Mouse (Mus musculus): ENCODE data around the gene Tmppe. TPM values are rescaled to one million over a fixed set of nuclear protein-coding genes. Genes with fewer than 3 reads are reported as not detected.
"Not testable (repeated sequence)": the region's sequence is repeated elsewhere in the genome, so short reads cannot be mapped to it uniquely, and the experiment has no call there.

The Tmppe gene
- 7.7 and 9.7 TPM in 2 replicates for polyA plus RNA-seq (2015; fragmentation: Nextera tagmentation; extraction: Ambion mirVana)

DNA sequence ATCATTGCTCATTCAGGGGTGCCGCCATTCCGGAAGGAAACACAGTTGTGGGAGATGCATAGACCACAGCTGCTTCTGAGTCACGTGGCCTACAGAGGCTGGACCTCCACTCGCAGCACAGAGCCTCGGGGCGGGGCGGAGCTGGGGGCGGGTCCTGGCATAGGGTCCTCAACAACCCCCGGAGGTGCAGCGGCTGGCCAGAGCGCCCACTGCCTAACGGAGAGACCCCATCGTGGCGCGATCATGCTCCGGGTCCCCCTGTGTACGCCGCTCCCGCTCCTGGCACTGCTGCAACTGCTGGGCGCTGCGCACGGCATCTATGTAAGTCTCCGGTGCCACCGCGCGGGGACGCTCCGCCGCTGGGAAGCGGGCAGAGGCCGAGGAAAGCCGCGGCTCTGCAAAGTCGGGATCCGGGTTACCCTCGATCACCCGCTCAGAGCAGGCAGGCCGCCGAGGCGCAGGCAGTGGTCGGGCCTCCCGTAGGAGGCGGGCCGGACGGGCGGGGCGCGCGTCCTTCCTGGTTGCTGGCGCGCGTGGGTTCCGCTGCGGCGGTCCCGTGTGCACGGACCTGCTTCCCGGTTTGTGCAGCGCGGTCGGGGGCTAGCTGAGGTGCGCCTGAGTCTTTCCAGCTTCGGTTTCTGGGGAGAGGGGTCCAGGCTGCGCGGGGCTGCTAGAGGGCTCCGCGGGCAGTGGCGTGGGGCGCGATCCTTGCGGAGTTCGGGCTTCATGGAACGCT is at the start of gene Tmppe, which contains the start of gene Glb1:
Tmppe (plus strand) TSS at position 157 of the 736 bp plus-strand sequence.
Glb1 (plus strand) TSS at position 128 of the 736 bp plus-strand sequence.
- Histone ChIP-seq H3K27ac (peak within 1 kb of the TSS; percentile 91), H3K4me3 (peak within 1 kb of the TSS; percentile 84), H3K9ac (peak within 1 kb of the TSS; percentile 87), H3K36me3 (peaks cover 23% of the 10 kb centered on the region), H3K27me3 (no peaks in the 10 kb centered on the region), H3K4me2 (peak within 1 kb of the TSS; percentile 81), H3K9me3 (peaks cover 11% of the 10 kb centered on the region; the same call in 1 of the 2 replicates), H3K4me1 (replicated peaks) (peaks cover 12% of the 10 kb centered on the region)
- peak; percentile 98 for ATAC-seq (ENCODE audit: low FRiP score)
- WGBS = 0% methylated on average over 73 of the region's 73 CpGs

DNA sequence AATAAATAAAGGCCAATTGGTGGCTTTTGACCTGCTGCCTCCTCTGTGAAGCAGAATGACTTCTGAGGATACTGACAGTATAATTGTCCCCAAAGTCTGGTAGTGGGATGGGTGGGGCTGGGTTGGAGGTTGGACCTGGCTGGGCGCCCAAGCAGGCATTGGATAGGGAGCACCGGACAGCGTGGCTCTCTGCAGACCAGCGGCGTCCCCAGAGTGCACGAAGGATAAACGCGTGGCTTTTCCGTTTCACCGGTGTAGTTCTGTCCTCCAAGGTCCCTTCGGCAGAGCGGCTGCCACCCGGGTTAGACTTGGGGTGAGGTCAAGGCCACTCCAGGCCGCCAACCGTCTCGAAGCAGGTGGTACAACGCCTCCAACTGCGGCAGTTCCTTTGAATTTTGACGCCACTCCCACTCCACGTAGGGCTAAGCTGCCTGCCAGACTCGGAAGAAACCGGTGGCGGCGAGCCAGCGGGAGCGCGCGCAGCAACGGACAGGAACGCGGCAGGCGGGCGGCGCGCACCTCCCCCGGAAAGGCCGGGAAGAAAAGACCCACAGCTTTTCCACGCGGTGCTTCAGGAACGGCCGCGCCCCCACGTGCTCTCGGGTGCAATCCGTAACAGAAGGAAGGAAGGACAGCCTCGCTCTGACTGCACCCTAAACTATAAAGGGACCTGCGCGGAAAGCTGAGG is 33.0 kb upstream of the Tmppe start:
- WGBS = under 1% methylated on average over 47 of the region's 48 CpGs
- Histone ChIP-seq H3K4me3 (peak overlapping the region; percentile 55), H3K27ac (no peak overlapping the region), H3K9me3 (no peaks in the 10 kb centered on the region), H3K36me3 (no peaks in the 10 kb centered on the region), H3K4me2 (peak overlapping the region; percentile 92), H3K9ac (peak overlapping the region; percentile 77), H3K4me1 (replicated peaks) (peaks cover 11% of the 10 kb centered on the region), H3K27me3 (peaks cover 15% of the 10 kb centered on the region; the same call in 1 of the 2 replicates)
- peak; percentile 87 for ATAC-seq (ENCODE audit: low FRiP score)

DNA sequence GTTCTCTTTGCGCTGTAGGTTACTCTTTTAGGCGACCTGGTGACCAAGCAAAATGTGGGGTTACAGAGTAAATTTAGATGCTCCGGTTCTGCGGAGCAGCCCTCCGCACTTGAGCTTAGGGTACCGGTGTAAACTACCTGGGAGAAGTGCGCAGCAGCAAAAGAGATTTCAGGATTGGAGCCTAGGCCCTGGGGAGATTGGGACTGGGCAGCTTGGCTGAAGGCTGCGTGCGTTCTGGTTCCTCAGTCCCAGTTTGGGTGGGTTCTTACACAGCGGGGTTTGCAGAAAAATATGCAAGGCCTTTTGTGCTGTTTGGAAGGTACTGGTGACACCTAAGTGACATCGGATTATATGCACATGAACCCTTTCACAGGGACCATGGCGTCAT is 32.4 kb upstream of the Tmppe start:
- Histone ChIP-seq H3K9me3 (no peaks in the 10 kb centered on the region), H3K4me2 (peak overlapping the region; percentile 92), H3K27ac (no peak overlapping the region), H3K36me3 (no peaks in the 10 kb centered on the region), H3K4me3 (peak overlapping the region; percentile 55), H3K27me3 (peaks cover 15% of the 10 kb centered on the region; the same call in 1 of the 2 replicates), H3K4me1 (replicated peaks) (peaks cover 11% of the 10 kb centered on the region), H3K9ac (peak overlapping the region; percentile 77)
- 14% methylated on average over 12 of the region's 12 CpGs for WGBS
- ATAC-seq (ENCODE audit: low FRiP score) = no peak

DNA sequence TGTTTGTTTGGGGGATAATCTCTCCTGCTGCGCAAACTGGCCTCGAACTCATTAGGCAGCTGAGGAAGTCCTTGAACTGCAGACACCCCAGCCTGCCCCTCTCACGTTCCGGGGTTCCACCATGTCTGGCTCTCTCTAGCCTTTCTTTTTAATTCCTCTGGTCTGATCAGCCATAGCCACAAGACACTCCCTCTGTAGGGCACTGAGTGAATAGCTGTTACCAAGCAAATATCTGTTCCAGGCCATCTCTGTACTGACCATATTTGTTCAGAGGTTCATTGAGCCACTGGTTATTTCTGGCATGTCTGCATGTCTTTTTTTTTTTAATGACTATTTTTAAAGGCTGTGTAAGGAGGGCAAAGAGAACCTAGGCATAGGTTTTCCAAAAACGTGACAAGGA is 31.5 kb upstream of the Tmppe start:
- not testable (repeated sequence) for H3K9ac ChIP-seq; H3K4me2 ChIP-seq; H3K27ac ChIP-seq; H3K9me3 ChIP-seq; ATAC-seq (ENCODE audit: low FRiP score); H3K4me3 ChIP-seq; H3K36me3 ChIP-seq
- Histone ChIP-seq H3K4me1 (replicated peaks) (peaks cover 11% of the 10 kb centered on the region), H3K27me3 (peaks cover 15% of the 10 kb centered on the region; the same call in 1 of the 2 replicates)
- 57% methylated on average over 5 of the region's 5 CpGs for WGBS

- not testable (repeated sequence) for ATAC-seq (ENCODE audit: low FRiP score); H3K4me3 ChIP-seq; H3K36me3 ChIP-seq; H3K4me2 ChIP-seq; H3K9me3 ChIP-seq; H3K27me3 ChIP-seq; H3K9ac ChIP-seq; H3K27ac ChIP-seq
- peaks cover 11% of the 10 kb centered on the region for H3K4me1 ChIP-seq (replicated peaks)
- WGBS = 30% methylated on average over 5 of the region's 5 CpGs
Measured at GRCm38 (mm10) chr9:114371717-114372116, 29.2 kb upstream of the Tmppe start.

GRCm38 (mm10) chr9:114375276-114375962 is 25.5 kb upstream of the Tmppe start:
- 93% methylated on average over 10 of the region's 10 CpGs for WGBS
- Histone ChIP-seq H3K9me3 (no peaks in the 10 kb centered on the region), H3K9ac (no peak overlapping the region), H3K4me3 (no peak overlapping the region), H3K27ac (no peak overlapping the region), H3K4me2 (no peak overlapping the region), H3K4me1 (replicated peaks) (no peaks in the 10 kb centered on the region), H3K36me3 (no peaks in the 10 kb centered on the region; the same call in 1 of the 2 replicates), H3K27me3 (no peaks in the 10 kb centered on the region)
- no peak for ATAC-seq (ENCODE audit: low FRiP score)

GRCm38 (mm10) chr9:114377168-114377567 is 23.7 kb upstream of the Tmppe start:
- 91% methylated on average over 10 of the region's 10 CpGs for WGBS
- H3K9ac ChIP-seq = no peak overlapping the region

DNA sequence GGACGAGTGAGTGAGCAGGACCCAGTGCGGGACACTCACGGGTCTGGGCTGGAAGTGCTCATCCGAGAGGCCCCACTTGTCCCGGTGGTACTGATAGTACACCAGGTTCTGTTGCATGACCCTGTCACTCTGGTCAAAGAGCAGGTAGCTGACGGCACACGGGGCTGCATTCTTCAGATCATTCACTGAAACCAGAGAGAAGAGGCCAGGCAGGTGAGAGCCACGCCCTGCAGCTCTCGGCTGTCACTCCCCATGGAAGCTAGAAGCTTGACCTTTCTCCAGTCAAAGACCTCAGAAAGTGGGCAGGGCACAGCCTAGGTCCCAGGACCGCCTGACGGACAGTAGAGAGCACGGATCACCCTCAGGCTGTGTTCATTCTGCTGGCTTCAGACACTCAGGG is 21.0 kb upstream of the Tmppe start:
- Histone ChIP-seq H3K4me2 (no peak overlapping the region), H3K27ac (no peak overlapping the region), H3K4me3 (no peak overlapping the region), H3K9me3 (no peaks in the 10 kb centered on the region), H3K27me3 (no peaks in the 10 kb centered on the region), H3K36me3 (no peaks in the 10 kb centered on the region; the same call in 1 of the 2 replicates), H3K4me1 (replicated peaks) (no peaks in the 10 kb centered on the region), H3K9ac (no peak overlapping the region)
- 85% methylated on average over 12 of the region's 12 CpGs for WGBS
- ATAC-seq (ENCODE audit: low FRiP score) = no peak

More at GRCm38 (mm10) chr9:114377168-114377567, 23.7 kb upstream of the Tmppe start:
- Histone ChIP-seq H3K4me2 (no peak overlapping the region), H3K27ac (no peak overlapping the region), H3K4me1 (replicated peaks) (no peaks in the 10 kb centered on the region), H3K9me3 (no peaks in the 10 kb centered on the region), H3K4me3 (no peak overlapping the region), H3K36me3 (no peaks in the 10 kb centered on the region; the same call in 1 of the 2 replicates), H3K27me3 (no peaks in the 10 kb centered on the region)
- ATAC-seq (ENCODE audit: low FRiP score) = no peak

DNA sequence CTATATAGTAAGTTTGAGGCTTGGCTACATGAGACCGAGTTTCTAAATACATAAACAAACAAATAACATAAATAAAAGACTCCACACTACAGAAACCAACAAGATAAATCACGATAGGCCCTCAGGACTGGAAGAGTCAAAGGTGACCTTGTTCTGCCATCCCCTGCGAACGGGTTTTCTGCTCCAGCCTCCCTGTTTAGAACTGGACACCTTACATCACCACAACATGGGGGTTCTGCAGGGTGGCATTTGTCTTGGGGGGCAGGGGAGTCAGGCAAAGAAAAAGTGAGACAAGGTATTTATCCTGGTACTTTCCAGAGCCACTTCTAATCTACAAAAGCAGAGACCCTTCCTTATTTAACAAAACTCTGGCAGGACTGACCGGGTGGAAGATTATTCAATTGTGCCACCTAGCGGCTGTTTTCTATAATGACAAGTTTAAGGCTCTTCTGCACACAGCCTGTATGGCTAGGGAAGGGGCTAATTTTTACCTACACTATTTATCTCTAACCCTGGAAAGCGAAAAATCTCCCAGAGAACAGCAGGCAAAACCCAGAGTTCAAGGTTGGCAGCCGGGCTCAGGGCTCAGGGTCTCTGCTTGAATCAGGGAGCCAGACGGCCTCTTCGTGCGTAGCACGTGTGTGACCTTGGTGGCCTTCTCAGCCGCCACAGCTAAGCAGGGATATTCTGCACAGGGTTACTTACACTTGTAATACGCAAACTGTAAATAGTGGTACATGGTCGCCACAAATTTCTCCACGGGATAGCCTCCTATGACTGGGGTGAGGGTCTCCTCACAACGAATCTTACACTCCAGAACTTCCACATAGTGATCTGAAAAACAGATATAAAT is 19.8 kb upstream of the Tmppe start:
- H3K4me2 ChIP-seq = no peak overlapping the region
- H3K36me3 ChIP-seq = no peaks in the 10 kb centered on the region; the same call in 1 of the 2 replicates
- 69% methylated on average over 17 of the region's 17 CpGs for WGBS
- H3K27me3 ChIP-seq = no peaks in the 10 kb centered on the region
- H3K4me3 ChIP-seq = no peak overlapping the region
- no peak overlapping the region for H3K9ac ChIP-seq
- no peaks in the 10 kb centered on the region for H3K9me3 ChIP-seq
- H3K27ac ChIP-seq = no peak overlapping the region
- H3K4me1 ChIP-seq (replicated peaks) = no peaks in the 10 kb centered on the region
- ATAC-seq (ENCODE audit: low FRiP score) = peak; percentile 61; the same call in 1 of the 2 replicates

- Histone ChIP-seq H3K9ac (no peak overlapping the region), H3K36me3 (no peaks in the 10 kb centered on the region; the same call in 1 of the 2 replicates), H3K4me3 (no peak overlapping the region), H3K4me2 (no peak overlapping the region), H3K4me1 (replicated peaks) (no peaks in the 10 kb centered on the region), H3K27ac (no peak overlapping the region), H3K9me3 (no peaks in the 10 kb centered on the region), H3K27me3 (no peaks in the 10 kb centered on the region)
- 87% methylated on average over 17 of the region's 17 CpGs for WGBS
- no peak for ATAC-seq (ENCODE audit: low FRiP score)
Measured at GRCm38 (mm10) chr9:114382936-114383710, 17.8 kb upstream of the Tmppe start.

- ATAC-seq (ENCODE audit: low FRiP score) = no peak
- 90% methylated on average over 24 of the region's 24 CpGs for WGBS
- H3K9me3 ChIP-seq = no peaks in the 10 kb centered on the region
Measured at GRCm38 (mm10) chr9:114384691-114385090, 16.2 kb upstream of the Tmppe start.

More at GRCm38 (mm10) chr9:114384691-114385090, 16.2 kb upstream of the Tmppe start:
- H3K27me3 ChIP-seq = no peaks in the 10 kb centered on the region
- no peaks in the 10 kb centered on the region; the same call in 1 of the 2 replicates for H3K36me3 ChIP-seq
- no peak overlapping the region for H3K9ac ChIP-seq
- no peaks in the 10 kb centered on the region for H3K4me1 ChIP-seq (replicated peaks)
- no peak overlapping the region for H3K4me2 ChIP-seq
- no peak overlapping the region for H3K27ac ChIP-seq
- H3K4me3 ChIP-seq = no peak overlapping the region
